Mouse (Mus musculus) A20 (cell line): ENCODE measurements around the gene Mrpl11.

Experiments
- DNase-seq: peaks from one replicate; pipeline ENCODE4 v3.0.0-alpha.2; 2011; ENCODE audit warnings: low read depth, low spot score

The Mrpl11 gene

DNA sequence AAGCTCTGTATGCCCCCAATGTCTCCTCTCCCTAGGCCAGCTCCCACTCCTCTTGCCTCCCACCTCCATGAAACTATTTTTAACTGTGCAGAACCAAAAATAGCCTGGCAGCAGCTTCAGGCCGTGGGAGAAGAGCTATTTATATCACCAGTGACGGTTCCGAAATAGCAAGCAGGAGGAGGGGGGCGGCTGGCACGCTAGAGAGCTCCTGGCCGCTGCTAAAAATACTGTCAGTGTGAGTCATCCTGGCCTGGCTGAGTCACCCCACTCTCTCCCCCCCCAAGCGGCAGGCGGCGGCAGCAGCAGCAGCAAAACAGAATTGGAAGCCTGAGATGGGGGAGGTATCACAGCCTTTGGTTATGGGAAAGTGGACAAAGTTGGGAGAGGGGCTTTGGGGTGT, 31.0 kb downstream of the Mrpl11 start:
- DNase-seq, result no peak

DNA sequence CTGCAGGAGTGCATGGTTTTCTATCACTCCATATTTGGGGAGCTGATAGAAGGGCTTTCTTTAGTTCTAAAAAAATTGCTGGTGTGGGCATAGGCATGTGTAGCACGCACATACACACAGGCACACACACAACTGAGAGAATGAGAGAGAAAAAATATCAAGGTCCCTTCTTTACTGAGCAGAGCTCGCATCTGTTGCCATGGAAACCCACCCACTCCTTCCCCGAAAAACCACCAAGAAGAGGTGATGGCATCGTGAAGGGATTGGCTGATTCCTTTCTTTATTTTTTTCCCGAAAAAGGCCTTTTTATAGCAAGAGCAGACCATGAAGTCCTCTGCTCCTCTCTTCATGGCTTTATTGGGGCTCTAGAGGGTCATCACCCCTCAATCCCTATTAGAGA, 32.1 kb downstream of the Mrpl11 start:
- no peak for DNase-seq

- no peak for DNase-seq
Observed at GRCm38 (mm10) chr19:4999445-5000140, 37.6 kb downstream of the Mrpl11 start.

DNA sequence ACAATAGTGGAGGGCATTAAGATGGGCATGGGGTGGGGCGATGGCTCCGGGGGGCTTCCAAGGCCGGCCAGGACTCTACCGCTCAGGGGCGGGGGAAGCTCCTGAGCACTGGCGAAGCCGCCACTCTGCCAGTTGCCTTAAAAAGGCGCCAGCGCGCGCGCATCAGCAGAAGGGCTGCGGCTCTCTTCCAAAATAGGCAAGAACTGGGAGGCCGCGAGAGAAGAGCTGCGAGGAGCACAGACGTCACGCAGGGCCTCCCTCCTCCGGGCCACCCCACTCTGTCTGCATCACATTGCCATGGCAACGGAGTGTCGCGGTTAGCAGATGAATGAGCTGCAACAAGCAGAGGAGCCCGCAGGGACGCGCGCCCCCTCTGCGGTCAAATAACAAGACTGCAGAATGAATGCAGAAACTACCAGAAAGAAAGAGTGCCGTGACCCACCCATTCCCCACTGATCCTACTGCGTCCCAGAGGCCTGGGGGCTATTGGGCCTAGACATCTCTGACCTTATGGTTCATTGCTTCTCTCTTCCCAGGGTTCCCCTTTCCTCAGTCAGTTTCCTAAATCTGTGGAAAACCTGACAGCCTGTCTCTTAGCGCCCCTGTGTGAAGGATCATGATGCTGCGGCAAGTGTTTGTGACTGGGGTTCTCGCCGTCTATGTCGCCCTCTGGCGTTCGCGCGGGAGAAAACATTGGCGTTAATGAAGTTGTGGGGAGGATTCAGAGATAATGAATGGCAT, 39.9 kb downstream of the Mrpl11 start:
- DNase-seq, result peak; percentile 64

- DNase-seq, result peak; percentile 12
Observed at GRCm38 (mm10) chr19:5003644-5004043, 41.7 kb downstream of the Mrpl11 start.

DNA sequence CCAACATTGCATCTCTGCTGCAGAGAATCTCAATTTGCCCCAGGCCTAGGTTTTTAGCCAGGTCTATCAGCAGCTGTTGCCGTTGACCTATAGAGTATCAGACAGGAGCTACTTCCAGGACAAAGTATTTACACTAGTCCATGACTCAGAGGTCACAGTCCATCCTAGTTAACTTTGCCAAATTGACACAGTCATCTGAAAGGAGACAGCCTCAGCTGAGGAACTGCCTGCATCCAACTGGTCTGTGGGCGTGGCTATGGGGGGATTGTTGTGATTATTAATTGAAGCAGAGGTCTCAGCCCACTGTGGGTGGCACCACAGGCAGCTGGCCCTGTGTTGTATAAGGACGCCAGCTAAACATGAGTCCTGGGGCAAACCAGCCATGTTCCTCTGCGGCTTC, 43.0 kb downstream of the Mrpl11 start:
- no peak for DNase-seq

DNA sequence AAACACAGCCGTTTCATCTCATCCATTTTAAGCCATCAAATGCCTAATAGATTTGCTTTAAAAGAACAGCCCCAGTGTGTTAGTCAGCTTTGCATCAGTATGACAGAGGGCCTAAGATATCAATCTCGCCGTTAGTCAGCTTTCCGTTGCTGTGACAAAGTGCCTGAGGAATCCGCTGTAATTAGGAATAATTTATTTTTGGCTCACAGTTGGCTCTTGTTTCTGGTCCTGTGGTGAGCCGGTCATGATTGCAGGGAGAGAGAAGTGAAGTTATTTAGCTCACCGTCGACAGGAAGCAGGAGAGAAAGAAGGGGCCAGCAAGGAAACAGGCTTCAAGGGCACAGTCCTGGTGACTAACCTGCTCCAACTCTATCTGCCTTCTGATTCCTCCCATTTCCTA, 51.2 kb downstream of the Mrpl11 start:
- DNase-seq, result no peak

DNA sequence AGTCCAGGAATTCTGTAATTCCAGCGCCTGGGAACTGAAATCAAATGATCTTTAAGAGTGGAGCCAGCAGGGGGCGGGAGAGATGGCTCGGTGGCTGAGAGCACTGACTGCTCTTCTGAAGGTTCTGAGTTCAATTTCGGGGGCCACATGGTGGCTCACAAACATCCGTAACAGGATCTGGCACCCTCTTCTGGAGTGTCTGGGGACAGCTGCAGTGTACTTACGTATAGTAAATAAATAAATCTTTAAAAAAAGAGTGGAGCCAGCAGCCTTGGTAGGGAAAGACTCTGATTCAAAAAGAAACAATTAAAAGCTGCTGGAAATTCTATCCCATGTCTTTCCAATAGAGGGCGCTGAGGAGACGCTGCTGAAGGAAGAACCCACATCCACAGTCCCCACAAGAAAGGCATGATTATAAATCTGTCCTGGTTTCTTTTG, 53.0 kb downstream of the Mrpl11 start:
- DNase-seq, result peak; percentile 65

- no peak for DNase-seq
Observed at GRCm38 (mm10) chr19:5016221-5016742, 54.3 kb downstream of the Mrpl11 start.
